Comparison of ENCODE assay signal across 14 mouse cellular contexts in the genomic region with DNA sequence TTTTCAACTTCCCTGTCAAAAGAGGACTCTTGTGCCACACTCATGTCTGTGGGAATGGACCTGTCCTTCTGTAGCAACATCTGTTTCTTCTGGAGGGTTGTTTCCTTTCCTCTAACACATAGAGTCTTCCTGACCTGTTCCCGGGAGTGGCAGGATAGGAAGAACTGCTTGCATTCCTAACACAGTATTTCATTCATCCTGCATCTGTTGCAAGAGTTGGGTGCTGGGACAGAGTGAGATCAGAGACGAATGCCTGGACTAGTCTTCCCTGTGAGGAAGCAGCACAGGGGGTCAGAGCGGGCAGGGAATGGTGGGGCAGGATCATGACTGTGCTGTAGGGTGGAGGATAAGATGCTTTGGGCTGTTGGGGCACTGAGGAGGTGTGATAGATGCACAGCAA. TPM values are rescaled to one million over a fixed set of nuclear protein-coding genes. Genes with fewer than 3 reads are reported as not detected.
A peak's percentile ranks its signal among the peaks of the same experiment; 100 is the strongest.
DNase-seq lines count a peak whose midpoint lies in the region; ATAC-seq and TF ChIP-seq lines count a peak whose summit lies in the region.
"Had no signal": no experiment of that assay in that cellular context is flagged by ENCODE, and none has a peak within 500 bp of the region (broad histone marks: within the 10 kb centered on the region; RNA-seq: fewer than 3 reads in every experiment).

No protein-coding gene starts in this region.

- H3K27ac ChIP-seq in hindbrain, embryonic 13.5 days: peak overlapping the region; percentile 10
- no peak overlapping the region for H3K27ac ChIP-seq in hindbrain, postnatal 0 days
- 0 out of 2 replicates have a peak overlapping the region, but pooled peaks have one; percentile 30 for H3K27ac ChIP-seq in midbrain, embryonic 13.5 days
- H3K27ac ChIP-seq in midbrain, postnatal 0 days (ENCODE audit: low read depth, low read length): no peak overlapping the region
- H3K27ac ChIP-seq in neural tube, embryonic 13.5 days (replicated peaks): peak overlapping the region; percentile 81
- H3K27ac ChIP-seq: gastrocnemius, adult 2 months had no signal

- H3K9me3 ChIP-seq in hindbrain, embryonic 13.5 days: no peaks in the 10 kb centered on the region
- no peaks in the 10 kb centered on the region for H3K9me3 ChIP-seq in hindbrain, postnatal 0 days (ENCODE audit: low read length)
- no peaks in the 10 kb centered on the region for H3K9me3 ChIP-seq in midbrain, embryonic 13.5 days
- H3K9me3 ChIP-seq in midbrain, postnatal 0 days (ENCODE audit: low read length): no peaks in the 10 kb centered on the region
- H3K9me3 ChIP-seq in neural tube, embryonic 13.5 days: no peaks in the 10 kb centered on the region

- H3K9ac ChIP-seq in hindbrain, embryonic 13.5 days: 0 out of 2 replicates have a peak overlapping the region, but pooled peaks have one; percentile 5
- H3K9ac ChIP-seq in hindbrain, postnatal 0 days (replicated peaks; ENCODE audit: low read length): no peak overlapping the region
- no peak overlapping the region; the same call in 1 of the 2 replicates for H3K9ac ChIP-seq in midbrain, embryonic 13.5 days (replicated peaks)
- H3K9ac ChIP-seq in midbrain, postnatal 0 days (replicated peaks; ENCODE audit: low read length, poor library complexity, severe bottlenecking): no peak overlapping the region
- peak overlapping the region; percentile 39; the same call in 1 of the 2 replicates for H3K9ac ChIP-seq in neural tube, embryonic 13.5 days
- H3K9ac ChIP-seq: liver, postnatal 0 days had no signal

- DNase-seq in hindbrain, postnatal 0 days (ENCODE audit: low spot score): no peak
- DNase-seq in midbrain, postnatal 0 days (ENCODE audit: low spot score): no peak
- no peak for DNase-seq in layer of hippocampus, adult 8-10 months (ENCODE audit: low spot score in 2 of 2)
- DNase-seq in right cerebral cortex, postnatal 36 days (ENCODE audit: low spot score in 2 of 2): no peak
- DNase-seq: cerebellum, adult 11-12 months; gastrocnemius, adult 2 months; heart, postnatal 14 days; liver, postnatal 0 days; thymus, postnatal 36 days had no signal

- H3K27me3 ChIP-seq in hindbrain, embryonic 13.5 days: 0 out of 2 replicates have a peak, but pooled peaks cover 2% of the 10 kb centered on the region
- no peaks in the 10 kb centered on the region for H3K27me3 ChIP-seq in hindbrain, postnatal 0 days (ENCODE audit: insufficient read depth, low read length)
- H3K27me3 ChIP-seq in midbrain, embryonic 13.5 days: peaks cover 11% of the 10 kb centered on the region
- H3K27me3 ChIP-seq in midbrain, postnatal 0 days (ENCODE audit: insufficient read depth, low read length): no peaks in the 10 kb centered on the region
- H3K27me3 ChIP-seq in neural tube, embryonic 13.5 days: no peaks in the 10 kb centered on the region

- H3K4me1 ChIP-seq in hindbrain, embryonic 13.5 days (replicated peaks): peaks cover 97% of the 10 kb centered on the region
- peaks cover 23% of the 10 kb centered on the region for H3K4me1 ChIP-seq in hindbrain, postnatal 0 days (ENCODE audit: insufficient read depth, low read length)
- peaks cover 94% of the 10 kb centered on the region for H3K4me1 ChIP-seq in midbrain, embryonic 13.5 days (replicated peaks)
- peaks cover 39% of the 10 kb centered on the region for H3K4me1 ChIP-seq in midbrain, postnatal 0 days (ENCODE audit: insufficient read depth, low read length)
- H3K4me1 ChIP-seq in neural tube, embryonic 13.5 days (replicated peaks): peaks cover 98% of the 10 kb centered on the region

- no peak for TF ChIP-seq CTCF in hindbrain, postnatal 0 days (IDR thresholded peaks at IDR 0.05; ENCODE audit: low read depth)
- no peak for TF ChIP-seq CTCF in midbrain, postnatal 0 days (IDR thresholded peaks at IDR 0.05)

- H3K4me3 ChIP-seq in hindbrain, embryonic 13.5 days: no peak overlapping the region
- H3K4me3 ChIP-seq in hindbrain, postnatal 0 days (ENCODE audit: low read length): no peak overlapping the region
- no peak overlapping the region for H3K4me3 ChIP-seq in midbrain, embryonic 13.5 days (replicated peaks)
- H3K4me3 ChIP-seq in midbrain, postnatal 0 days (ENCODE audit: low read depth, low read length): no peak overlapping the region
- no peak overlapping the region for H3K4me3 ChIP-seq in neural tube, embryonic 13.5 days
- H3K4me3 ChIP-seq: erythroblast, embryonic 14.5 days; gastrocnemius, adult 2 months had no signal

- no peaks in the 10 kb centered on the region for H3K36me3 ChIP-seq in hindbrain, embryonic 13.5 days
- no peaks in the 10 kb centered on the region for H3K36me3 ChIP-seq in hindbrain, postnatal 0 days (ENCODE audit: insufficient read depth, low read length)
- no peaks in the 10 kb centered on the region for H3K36me3 ChIP-seq in midbrain, embryonic 13.5 days
- no peaks in the 10 kb centered on the region for H3K36me3 ChIP-seq in midbrain, postnatal 0 days (ENCODE audit: insufficient read depth, low read length)
- H3K36me3 ChIP-seq in neural tube, embryonic 13.5 days: no peaks in the 10 kb centered on the region

- H3K4me2 ChIP-seq in hindbrain, embryonic 13.5 days: no peak overlapping the region
- H3K4me2 ChIP-seq in hindbrain, postnatal 0 days (ENCODE audit: low read depth, low read length): no peak overlapping the region
- no peak overlapping the region for H3K4me2 ChIP-seq in midbrain, embryonic 13.5 days (replicated peaks)
- H3K4me2 ChIP-seq in midbrain, postnatal 0 days (ENCODE audit: low read depth, low read length, poor library complexity, severe bottlenecking): no peak overlapping the region
- H3K4me2 ChIP-seq in neural tube, embryonic 13.5 days: no peak overlapping the region

- WGBS in hindbrain, embryonic 13.5 days: 48% methylated on average over 3 of the region's 3 CpGs
- 42% methylated on average over 3 of the region's 3 CpGs for WGBS in hindbrain, postnatal 0 days
- 45% methylated on average over 3 of the region's 3 CpGs for WGBS in midbrain, embryonic 13.5 days
- 48% methylated on average over 3 of the region's 3 CpGs for WGBS in midbrain, postnatal 0 days
- WGBS in neural tube, embryonic 13.5 days: 47% methylated on average over 3 of the region's 3 CpGs

- ATAC-seq in hindbrain, embryonic 13.5 days (ENCODE audit: low FRiP score): no peak
- ATAC-seq in hindbrain, postnatal 0 days: no peak
- no peak for ATAC-seq in midbrain, embryonic 13.5 days
- no peak for ATAC-seq in midbrain, postnatal 0 days (ENCODE audit: low FRiP score)
- ATAC-seq in erythroid progenitor cell, adult 5-6 weeks (replicated peaks; ENCODE audit: low FRiP score, poor library complexity, severe bottlenecking): 0 out of 2 replicates have a peak, but pooled peaks have one; percentile 41
- ATAC-seq in neural tube, embryonic 13.5 days (ENCODE audit: low read depth): 0 out of 2 replicates have a peak, but pooled peaks have one; percentile 4
- ATAC-seq: liver, postnatal 0 days had no signal

RNA-seq across cellular contexts. Expression of gene Wars, which starts 20.2 kb away (rescaled TPM):
- polyA plus RNA-seq in hindbrain, embryonic 13.5 days (2015; fragmentation: Nextera tagmentation; extraction: Ambion mirVana): 102 and 106 TPM in 2 replicates
- total RNA-seq in hindbrain, postnatal 0 days (2014; rRNA removed): 114 and 123 TPM in 2 replicates
- 92.4 and 95.4 TPM in 2 replicates for polyA plus RNA-seq in hindbrain, postnatal 0 days (2015; fragmentation: Nextera tagmentation; extraction: Ambion mirVana)
- polyA plus RNA-seq in midbrain, embryonic 13.5 days (2015; fragmentation: Nextera tagmentation; extraction: Ambion mirVana): 107 and 108 TPM in 2 replicates
- 108 and 142 TPM in 2 replicates for total RNA-seq in midbrain, postnatal 0 days (2014; rRNA removed)
- polyA plus RNA-seq in midbrain, postnatal 0 days (2015; fragmentation: Nextera tagmentation; extraction: Ambion mirVana): 97.3 and 99.1 TPM in 2 replicates
- 4.6 and 12.3 TPM in 2 replicates for total RNA-seq in erythroid progenitor cell, adult 5-6 weeks (2015; ENCODE audit: low replicate concordance)
- 8.2 and 21.4 TPM in 2 replicates for total RNA-seq in erythroid progenitor cell, adult 5-6 weeks (2017; ENCODE audit: low replicate concordance)
- 108 and 109 TPM in 2 replicates for polyA plus RNA-seq in neural tube, embryonic 13.5 days (2015; fragmentation: Nextera tagmentation; extraction: Ambion mirVana)
- 10 to 100 TPM; 82.6 to 97.2 (median 90.6) TPM for total RNA-seq in layer of hippocampus, adult 8-10 months (2022)

RNA-seq across cellular contexts. Expression of gene Wdr25, which starts 20.8 kb away (rescaled TPM):
- 6.6 and 8.5 TPM in 2 replicates for polyA plus RNA-seq in hindbrain, embryonic 13.5 days (2015; fragmentation: Nextera tagmentation; extraction: Ambion mirVana)
- 5.8 and 7.4 TPM in 2 replicates for total RNA-seq in hindbrain, postnatal 0 days (2014; rRNA removed)
- polyA plus RNA-seq in hindbrain, postnatal 0 days (2015; fragmentation: Nextera tagmentation; extraction: Ambion mirVana): 4.7 and 5.4 TPM in 2 replicates
- polyA plus RNA-seq in midbrain, embryonic 13.5 days (2015; fragmentation: Nextera tagmentation; extraction: Ambion mirVana): 6.2 and 9.1 TPM in 2 replicates
- 5.2 and 6.5 TPM in 2 replicates for total RNA-seq in midbrain, postnatal 0 days (2014; rRNA removed)
- polyA plus RNA-seq in midbrain, postnatal 0 days (2015; fragmentation: Nextera tagmentation; extraction: Ambion mirVana): 5.1 and 6.1 TPM in 2 replicates
- total RNA-seq in erythroid progenitor cell, adult 5-6 weeks (2015; ENCODE audit: low replicate concordance): 0.84 and 2.5 TPM in 2 replicates
- total RNA-seq in erythroid progenitor cell, adult 5-6 weeks (2017; ENCODE audit: low replicate concordance): 4.2 and 11.4 TPM in 2 replicates
- polyA plus RNA-seq in neural tube, embryonic 13.5 days (2015; fragmentation: Nextera tagmentation; extraction: Ambion mirVana): 6.5 and 7.4 TPM in 2 replicates
- 10 to 100 TPM in 3 of 4 experiments, 1 to 10 TPM in 1; 9.9 to 15.6 (median 12.6) TPM for total RNA-seq in layer of hippocampus, adult 8-10 months (2022)

Comparison
In these comparisons a context has a peak if more than half of its experiments do, and no peak if none do; other contexts are left out.
1. H3K27ac ChIP-seq: peak in hindbrain, embryonic 13.5 days (single experiment), midbrain, embryonic 13.5 days (single experiment) and neural tube, embryonic 13.5 days (single experiment); none in hindbrain, postnatal 0 days (single experiment) and midbrain, postnatal 0 days (single experiment).
2. H3K9ac ChIP-seq: peak in hindbrain, embryonic 13.5 days (single experiment) and neural tube, embryonic 13.5 days (single experiment); none in hindbrain, postnatal 0 days (single experiment), midbrain, embryonic 13.5 days (single experiment) and midbrain, postnatal 0 days (single experiment).
3. ATAC-seq: peak in erythroid progenitor cell, adult 5-6 weeks (single experiment) and neural tube, embryonic 13.5 days (single experiment); none in hindbrain, embryonic 13.5 days (single experiment), hindbrain, postnatal 0 days (single experiment), midbrain, embryonic 13.5 days (single experiment) and midbrain, postnatal 0 days (single experiment).